Mouse (Mus musculus): ENCODE measurements at regions not wholly inside any gene's neighbourhood (a gene's known extent, or its start where the extent isn't known, plus 50 kb on each side); places are given as distances from the start of the nearest gene placed in this dataset.

- H3K4me3 ChIP-seq (ENCODE audit: low read depth, low read length), result no peak overlapping the region
- H3K27me3 ChIP-seq (ENCODE audit: control insufficient read depth, insufficient read depth, low read length), result no peaks in the 10 kb centered on the region
- 50% methylated on average over 2 of the region's 2 CpGs for WGBS
- H3K4me1 ChIP-seq (ENCODE audit: control insufficient read depth, insufficient read depth, insufficient read length, low read length), result peaks cover 6% of the 10 kb centered on the region; the same call in 1 of the 2 replicates
- TF ChIP-seq CTCF (IDR thresholded peaks at IDR 0.05; ENCODE audit: extremely low read depth, insufficient read length, insufficient replicate concordance, low read depth, low read length) (no peak), POLR2A (IDR thresholded peaks at IDR 0.05; ENCODE audit: low read depth, low read length) (no peak)
- no peaks in the 10 kb centered on the region for H3K36me3 ChIP-seq (ENCODE audit: control insufficient read depth, insufficient read depth, low read length)
- H3K27ac ChIP-seq (ENCODE audit: insufficient read depth, low read depth, low read length), result no peak overlapping the region
These were observed 274.6 kb downstream of the Rnf152 start for GRCm38 (mm10) chr1:105081942-105082341.

- no peak for TF ChIP-seq POLR2A (IDR thresholded peaks at IDR 0.05; ENCODE audit: low read depth, low read length)
- TF ChIP-seq CTCF (IDR thresholded peaks at IDR 0.05; ENCODE audit: extremely low read depth, insufficient read length, insufficient replicate concordance, low read depth, low read length), result no peak
- Histone ChIP-seq H3K4me1 (ENCODE audit: control insufficient read depth, insufficient read depth, insufficient read length, low read length) (peaks cover 4% of the 10 kb centered on the region; the same call in 1 of the 2 replicates), H3K36me3 (ENCODE audit: control insufficient read depth, insufficient read depth, low read length) (no peaks in the 10 kb centered on the region)
These were observed 277.1 kb downstream of the Rnf152 start for GRCm38 (mm10) chr1:105079437-105079836.

DNA sequence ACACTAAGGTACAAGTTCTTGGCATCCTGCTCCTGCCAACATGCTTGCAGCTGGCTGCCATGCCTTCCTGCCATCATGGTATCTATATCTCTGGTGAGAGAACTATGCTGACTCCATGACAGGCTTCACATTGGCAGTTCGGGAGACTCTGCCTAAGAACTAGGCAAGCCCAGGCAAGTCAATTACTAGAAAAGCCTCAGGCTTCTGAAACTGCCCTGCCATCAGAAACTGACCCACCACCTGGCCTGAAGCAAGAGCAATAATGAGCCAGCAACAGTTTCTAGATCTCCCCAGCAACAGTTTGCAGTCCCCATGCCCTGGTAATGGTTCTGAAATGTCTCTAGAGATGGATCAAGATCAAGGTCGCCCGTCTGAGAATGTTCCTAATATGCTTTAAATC lies 280.8 kb downstream of the Rnf152 start:
- Histone ChIP-seq H3K4me3 (ENCODE audit: low read depth, low read length) (no peak overlapping the region), H3K27me3 (ENCODE audit: control insufficient read depth, insufficient read depth, low read length) (no peaks in the 10 kb centered on the region), H3K4me1 (ENCODE audit: control insufficient read depth, insufficient read depth, insufficient read length, low read length) (peaks cover 4% of the 10 kb centered on the region; the same call in 1 of the 2 replicates), H3K27ac (ENCODE audit: insufficient read depth, low read depth, low read length) (no peak overlapping the region), H3K36me3 (ENCODE audit: control insufficient read depth, insufficient read depth, low read length) (no peaks in the 10 kb centered on the region)
- WGBS, result 97% methylated on average over 3 of the region's 3 CpGs
- no peak for TF ChIP-seq POLR2A (IDR thresholded peaks at IDR 0.05; ENCODE audit: low read depth, low read length)

More at GRCm38 (mm10) chr1:105079437-105079836, 277.1 kb downstream of the Rnf152 start:
- WGBS, result 46% methylated on average over 5 of the region's 5 CpGs
- H3K27me3 ChIP-seq (ENCODE audit: control insufficient read depth, insufficient read depth, low read length), result no peaks in the 10 kb centered on the region
- H3K4me3 ChIP-seq (ENCODE audit: low read depth, low read length), result no peak overlapping the region
- 0 out of 2 replicates have a peak overlapping the region, but pooled peaks have one; percentile 15 for H3K27ac ChIP-seq (ENCODE audit: insufficient read depth, low read depth, low read length)

- TF ChIP-seq CTCF (IDR thresholded peaks at IDR 0.05; ENCODE audit: extremely low read depth, insufficient read length, insufficient replicate concordance, low read depth, low read length) (no peak), POLR2A (IDR thresholded peaks at IDR 0.05; ENCODE audit: low read depth, low read length) (no peak)
- Histone ChIP-seq H3K27ac (ENCODE audit: insufficient read depth, low read depth, low read length) (no peak overlapping the region), H3K36me3 (ENCODE audit: control insufficient read depth, insufficient read depth, low read length) (no peaks in the 10 kb centered on the region), H3K4me1 (ENCODE audit: control insufficient read depth, insufficient read depth, insufficient read length, low read length) (peaks cover 1% of the 10 kb centered on the region; the same call in 1 of the 2 replicates), H3K27me3 (ENCODE audit: control insufficient read depth, insufficient read depth, low read length) (no peaks in the 10 kb centered on the region), H3K4me3 (ENCODE audit: low read depth, low read length) (no peak overlapping the region)
- WGBS, result 61% methylated on average over 1 of the region's 1 CpGs
These were observed 282.2 kb downstream of the Rnf152 start for GRCm38 (mm10) chr1:105074326-105074725.

GRCm38 (mm10) chr1:105070661-105071455 lies 285.7 kb downstream of the Rnf152 start:
- no peaks in the 10 kb centered on the region for H3K4me1 ChIP-seq (ENCODE audit: control insufficient read depth, insufficient read depth, insufficient read length, low read length)
- H3K36me3 ChIP-seq (ENCODE audit: control insufficient read depth, insufficient read depth, low read length), result no peaks in the 10 kb centered on the region
- TF ChIP-seq POLR2A (IDR thresholded peaks at IDR 0.05; ENCODE audit: low read depth, low read length) (no peak), CTCF (IDR thresholded peaks at IDR 0.05; ENCODE audit: extremely low read depth, insufficient read length, insufficient replicate concordance, low read depth, low read length) (no peak)
- WGBS, result 59% methylated on average over 3 of the region's 3 CpGs
- H3K4me3 ChIP-seq (ENCODE audit: low read depth, low read length), result no peak overlapping the region
- H3K27ac ChIP-seq (ENCODE audit: insufficient read depth, low read depth, low read length), result no peak overlapping the region
- no peaks in the 10 kb centered on the region for H3K27me3 ChIP-seq (ENCODE audit: control insufficient read depth, insufficient read depth, low read length)

GRCm38 (mm10) chr1:105067902-105068301 lies 288.6 kb downstream of the Rnf152 start:
- WGBS, result 77% methylated on average over 4 of the region's 4 CpGs
- Histone ChIP-seq H3K4me3 (ENCODE audit: low read depth, low read length) (no peak overlapping the region), H3K27ac (ENCODE audit: insufficient read depth, low read depth, low read length) (no peak overlapping the region), H3K27me3 (ENCODE audit: control insufficient read depth, insufficient read depth, low read length) (no peaks in the 10 kb centered on the region), H3K36me3 (ENCODE audit: control insufficient read depth, insufficient read depth, low read length) (no peaks in the 10 kb centered on the region), H3K4me1 (ENCODE audit: control insufficient read depth, insufficient read depth, insufficient read length, low read length) (no peaks in the 10 kb centered on the region)
- no peak for TF ChIP-seq POLR2A (IDR thresholded peaks at IDR 0.05; ENCODE audit: low read depth, low read length)
- TF ChIP-seq CTCF (IDR thresholded peaks at IDR 0.05; ENCODE audit: extremely low read depth, insufficient read length, insufficient replicate concordance, low read depth, low read length), result no peak

- H3K27me3 ChIP-seq (ENCODE audit: control insufficient read depth, insufficient read depth, low read length), result no peaks in the 10 kb centered on the region
- 79% methylated on average over 4 of the region's 4 CpGs for WGBS
- no peaks in the 10 kb centered on the region for H3K4me1 ChIP-seq (ENCODE audit: control insufficient read depth, insufficient read depth, insufficient read length, low read length)
- no peak overlapping the region for H3K4me3 ChIP-seq (ENCODE audit: low read depth, low read length)
- H3K27ac ChIP-seq (ENCODE audit: insufficient read depth, low read depth, low read length), result no peak overlapping the region
- H3K36me3 ChIP-seq (ENCODE audit: control insufficient read depth, insufficient read depth, low read length), result no peaks in the 10 kb centered on the region
- TF ChIP-seq CTCF (IDR thresholded peaks at IDR 0.05; ENCODE audit: extremely low read depth, insufficient read length, insufficient replicate concordance, low read depth, low read length), result no peak
These were observed 289.3 kb downstream of the Rnf152 start for GRCm38 (mm10) chr1:105067049-105067795.
